Mouse (Mus musculus) heart, postnatal 0 days (tissue): ENCODE results near the gene Hsd3b1.

Experiments
- CTCF ChIP-seq: IDR thresholded peaks from 2 replicates; pipeline ENCODE4 v1.5.1; 2016; ENCODE audit warnings: antibody characterized with exemption, control low read depth, low read depth
- EP300 ChIP-seq: IDR thresholded peaks from 2 replicates; pipeline ENCODE4 v1.6.1; 2016; ENCODE audit warnings: antibody characterized with exemption, low read depth

- TF ChIP-seq CTCF (no peak), EP300 (no peak)
Measured at GRCm38 (mm10) chr3:98858051-98858450, 1.5 kb downstream of the Hsd3b1 start.
